Mouse (Mus musculus) heart, embryonic 11.5 days (tissue): ENCODE data around the gene Rab43. TPM values are rescaled to one million over a fixed set of nuclear protein-coding genes. Genes with fewer than 3 reads are reported as not detected.

Source experiments
- ATAC-seq: fragments of 200-750 bp; cut with Nextera tagmentation; replicated peaks from 2 replicates; pipeline ENCODE4 v1.8.0; 2017; ENCODE audit warnings: moderate library complexity; ENCODE audit not compliant: insufficient number of reproducible peaks, low FRiP score, low TSS enrichment
- H3K27ac ChIP-seq: fragments of 300-500 bp; sonication (generic); 2 replicates; pipeline ENCODE4 v1.5.1; 2014; ENCODE audit warnings: mild to moderate bottlenecking, low read depth, low read length
- H3K27me3 ChIP-seq: fragments of 300-500 bp; sonication (generic); 2 replicates; pipeline ENCODE4 v1.6.1; 2014; ENCODE audit warnings: mild to moderate bottlenecking, low read length, mixed read lengths; ENCODE audit not compliant: control insufficient read depth, insufficient read depth
- H3K36me3 ChIP-seq: fragments of 300-500 bp; sonication (generic); 2 replicates; pipeline ENCODE4 v1.6.1; 2014; ENCODE audit warnings: mild to moderate bottlenecking, low read length, moderate library complexity, mixed read lengths; ENCODE audit not compliant: control insufficient read depth, insufficient read depth
- H3K4me1 ChIP-seq: fragments of 300-500 bp; sonication (generic); 2 replicates; pipeline ENCODE4 v1.6.1; 2014; ENCODE audit warnings: low read length; ENCODE audit not compliant: control insufficient read depth, insufficient read depth
- H3K4me2 ChIP-seq: fragments of 300-500 bp; sonication (generic); 2 replicates; pipeline ENCODE4 v1.6.1; 2014; ENCODE audit warnings: mild to moderate bottlenecking, moderate library complexity
- H3K4me3 ChIP-seq: fragments of 300-500 bp; sonication (generic); 2 replicates; pipeline ENCODE4 v1.5.1; 2014; ENCODE audit warnings: low read depth, low read length
- H3K9ac ChIP-seq: fragments of 300-500 bp; sonication (generic); 2 replicates; pipeline ENCODE4 v1.6.1; 2014; ENCODE audit warnings: mild to moderate bottlenecking, low read depth, low read length, moderate library complexity
- H3K9me3 ChIP-seq: fragments of 300-500 bp; sonication (generic); replicated peaks from 2 replicates; pipeline ENCODE4 v1.6.1; 2016; ENCODE audit warnings: low read length; ENCODE audit not compliant: control insufficient read depth
- WGBS: fragments of 180-500 bp; shearing (Covaris S2); extraction: QIAGEN DNeasy Blood & Tissue Kit; methylation state at CpG from one replicate; pipeline ENCODE4 v1.1.7; 2014; ENCODE audit not compliant: insufficient replicate concordance; 5-methylcytosine and 5-hydroxymethylcytosine counted together
- polyA plus RNA-seq: library from polyadenylated mRNA; unstranded; fragments of >200 nt; fragmentation: Nextera tagmentation; extraction: Ambion mirVana; gene quantifications from 2 replicates; pipeline ENCODE4 v1.2.1, GENCODE M21; 2014

Gene Rab43
- 6.4 and 6.9 TPM in 2 replicates for polyA plus RNA-seq

DNA sequence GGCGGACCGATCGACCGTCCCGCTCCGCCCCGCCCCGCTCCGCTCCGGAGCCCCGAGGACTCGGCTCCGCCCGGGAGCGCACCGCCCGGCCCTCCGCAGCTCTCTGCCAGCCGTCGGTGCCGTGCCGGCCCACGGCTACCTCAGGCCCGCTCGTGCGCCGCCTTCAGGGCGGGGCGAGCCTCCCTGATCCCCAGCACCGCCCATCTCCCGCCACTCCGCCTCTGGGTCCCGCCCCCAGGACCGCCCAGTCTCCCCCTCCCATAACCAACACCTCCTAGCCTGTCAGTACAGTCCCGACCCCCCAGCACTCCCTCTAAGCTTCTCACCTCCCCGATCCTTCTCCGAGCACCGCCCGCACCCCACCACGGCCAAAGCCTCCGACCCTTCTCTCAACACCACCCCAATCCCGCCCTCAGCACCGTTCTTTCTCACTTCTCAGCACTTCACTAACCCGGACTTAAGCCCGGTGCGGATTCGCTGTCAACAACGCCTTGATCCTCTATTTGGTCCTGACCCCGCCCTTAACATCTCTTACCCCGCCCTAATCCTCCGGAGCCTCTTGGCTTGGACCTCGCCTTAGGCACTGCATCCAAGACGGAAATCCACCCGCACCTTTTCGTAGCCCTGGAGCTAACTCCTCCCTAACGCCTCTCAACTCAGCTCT lies at the start of gene Rab43:
Gene Rab43 (minus strand): TSS at position 490 of the 664 bp plus-strand sequence.
- H3K9ac ChIP-seq: peak within 1 kb of the TSS; percentile 84
- ATAC-seq: peak; percentile 95
- peak within 1 kb of the TSS; percentile 80 for H3K4me3 ChIP-seq
- 0% methylated on average over 52 of the region's 56 CpGs for WGBS
- H3K4me2 ChIP-seq: peak within 1 kb of the TSS; percentile 97
- no peaks in the 10 kb centered on the region for H3K27me3 ChIP-seq
- no peaks in the 10 kb centered on the region for H3K9me3 ChIP-seq
- H3K27ac ChIP-seq: peak within 1 kb of the TSS; percentile 60
- H3K4me1 ChIP-seq: peaks cover 8% of the 10 kb centered on the region
- H3K36me3 ChIP-seq: peaks cover 3% of the 10 kb centered on the region; the same call in 1 of the 2 replicates

DNA sequence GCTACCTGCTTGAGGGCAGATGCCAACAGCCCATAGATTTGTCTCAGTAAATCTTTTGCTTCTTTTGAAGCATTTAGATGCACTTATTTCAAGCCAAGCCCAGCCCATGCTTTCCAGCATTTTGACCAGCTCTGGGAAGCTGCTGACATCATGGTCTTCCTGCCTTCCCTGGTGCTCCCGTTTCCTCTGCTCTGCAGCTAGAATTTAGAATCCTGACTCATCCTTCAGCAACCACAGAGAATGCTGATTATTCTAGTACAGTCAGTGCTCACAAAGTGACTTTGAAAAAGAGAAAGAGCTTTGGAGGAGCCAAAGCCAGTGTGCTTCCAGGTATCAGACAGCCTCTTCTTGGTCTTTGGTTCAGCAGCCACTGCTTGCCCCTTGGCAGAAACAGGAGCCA lies 45.1 kb upstream of the Rab43 start:
- Histone ChIP-seq H3K9ac (no peak overlapping the region), H3K27me3 (no peaks in the 10 kb centered on the region), H3K27ac (no peak overlapping the region), H3K4me3 (no peak overlapping the region), H3K9me3 (no peaks in the 10 kb centered on the region), H3K4me1 (no peaks in the 10 kb centered on the region), H3K4me2 (no peak overlapping the region), H3K36me3 (no peaks in the 10 kb centered on the region)
- ATAC-seq: no peak
- WGBS: 29% methylated on average over 1 of the region's 1 CpGs

DNA sequence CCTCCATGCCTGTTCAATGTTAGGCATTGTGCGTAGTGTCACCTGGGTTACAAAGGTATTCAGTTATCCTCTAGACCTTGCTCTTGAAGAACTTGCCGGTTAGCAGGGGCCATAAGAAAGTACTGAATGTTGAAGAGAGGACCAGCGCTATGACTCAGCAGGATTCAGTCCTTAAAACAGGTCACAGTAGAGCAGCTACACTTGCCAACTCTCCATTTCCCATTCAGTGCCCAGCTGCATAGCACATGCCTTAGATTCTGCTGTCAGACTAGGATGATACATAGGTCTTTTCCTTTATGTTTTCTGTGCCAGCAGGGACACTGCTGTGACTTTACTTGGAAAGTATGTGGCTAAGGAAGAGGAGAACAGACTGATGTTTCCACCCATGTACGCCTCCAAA lies 41.5 kb upstream of the Rab43 start:
- no peak for ATAC-seq
- WGBS: 77% methylated on average over 4 of the region's 4 CpGs
- H3K4me3 ChIP-seq: no peak overlapping the region
- H3K9me3 ChIP-seq: no peaks in the 10 kb centered on the region
- no peaks in the 10 kb centered on the region for H3K27me3 ChIP-seq
- H3K4me1 ChIP-seq: peaks cover 5% of the 10 kb centered on the region
- H3K4me2 ChIP-seq: no peak overlapping the region
- H3K9ac ChIP-seq: no peak overlapping the region
- no peak overlapping the region for H3K27ac ChIP-seq
- no peaks in the 10 kb centered on the region; the same call in 1 of the 2 replicates for H3K36me3 ChIP-seq

DNA sequence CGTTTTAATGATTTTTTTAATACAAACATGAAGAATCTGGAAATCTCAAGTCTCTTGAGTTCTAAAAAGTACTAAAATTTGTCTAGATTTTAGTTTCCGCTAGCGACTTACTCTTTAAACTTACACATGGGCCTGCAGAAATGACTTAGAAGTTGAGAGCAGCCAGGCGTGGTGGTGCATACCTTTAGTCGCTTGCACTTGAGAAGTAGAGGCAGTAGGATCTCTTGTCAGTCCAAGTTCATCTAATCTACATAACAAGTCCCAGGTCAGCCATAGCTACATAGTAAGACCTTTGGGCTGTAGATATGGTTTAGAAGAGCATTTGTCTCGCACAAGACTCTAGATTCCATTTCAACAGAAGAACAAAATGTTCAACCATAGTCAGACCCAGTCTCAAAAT lies 39.9 kb upstream of the Rab43 start:
- 78% methylated on average over 6 of the region's 6 CpGs for WGBS
- ATAC-seq: no peak
- H3K9me3 ChIP-seq: no peaks in the 10 kb centered on the region
- H3K4me3 ChIP-seq: no peak overlapping the region
- peaks cover 4% of the 10 kb centered on the region; the same call in 1 of the 2 replicates for H3K36me3 ChIP-seq
- no peaks in the 10 kb centered on the region for H3K27me3 ChIP-seq
- peak overlapping the region; percentile 93; the same call in 1 of the 2 replicates for H3K4me2 ChIP-seq
- H3K9ac ChIP-seq: no peak overlapping the region
- no peak overlapping the region for H3K27ac ChIP-seq
- peaks cover 13% of the 10 kb centered on the region for H3K4me1 ChIP-seq

DNA sequence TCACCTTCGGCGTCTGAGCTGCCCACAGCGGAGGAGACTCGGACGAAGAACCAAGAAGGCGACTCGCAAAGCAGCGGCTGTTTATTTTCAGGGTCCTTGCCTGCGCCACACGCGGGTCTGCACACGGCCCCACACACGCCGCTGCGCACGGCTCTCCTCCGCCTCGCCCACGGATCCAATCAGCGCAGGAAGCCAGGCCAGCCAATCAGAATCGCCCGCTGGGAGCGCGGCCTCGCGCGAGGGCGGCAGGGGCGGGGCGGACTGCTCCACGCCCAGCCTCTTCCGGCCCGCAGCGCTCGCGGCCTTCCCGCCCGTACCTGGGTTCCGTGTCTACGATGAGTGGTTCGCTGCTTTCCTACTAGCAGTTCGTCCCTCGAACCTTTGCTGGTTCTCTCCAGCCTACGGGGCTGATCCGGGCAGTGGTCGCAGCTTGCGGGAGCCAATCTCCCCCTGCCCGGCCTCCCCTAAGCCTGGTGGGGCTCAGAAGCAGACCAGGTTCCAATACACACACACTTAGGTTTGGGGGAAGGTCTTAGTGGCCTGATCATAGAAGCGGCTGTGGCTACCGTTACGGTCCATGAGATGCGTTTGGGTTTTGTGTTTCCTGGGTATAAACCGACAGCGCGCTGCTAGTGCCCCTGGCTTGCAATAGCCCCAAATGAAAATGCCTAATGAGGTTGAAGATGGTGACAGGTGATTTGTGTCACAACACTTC lies 39.1 kb upstream of the Rab43 start, which contains the start of gene Cnbp:
Gene Cnbp (minus strand): TSS at position 207 of the 715 bp plus-strand sequence.
- Histone ChIP-seq H3K27me3 (no peaks in the 10 kb centered on the region), H3K4me2 (peak within 1 kb of the TSS; percentile 93), H3K4me1 (peaks cover 16% of the 10 kb centered on the region), H3K27ac (peak within 1 kb of the TSS; percentile 93), H3K9ac (peak within 1 kb of the TSS; percentile 100), H3K9me3 (no peaks in the 10 kb centered on the region), H3K36me3 (peaks cover 4% of the 10 kb centered on the region; the same call in 1 of the 2 replicates), H3K4me3 (peak within 1 kb of the TSS; percentile 93)
- peak; percentile 96 for ATAC-seq
- WGBS: under 1% methylated on average over 55 of the region's 55 CpGs

DNA sequence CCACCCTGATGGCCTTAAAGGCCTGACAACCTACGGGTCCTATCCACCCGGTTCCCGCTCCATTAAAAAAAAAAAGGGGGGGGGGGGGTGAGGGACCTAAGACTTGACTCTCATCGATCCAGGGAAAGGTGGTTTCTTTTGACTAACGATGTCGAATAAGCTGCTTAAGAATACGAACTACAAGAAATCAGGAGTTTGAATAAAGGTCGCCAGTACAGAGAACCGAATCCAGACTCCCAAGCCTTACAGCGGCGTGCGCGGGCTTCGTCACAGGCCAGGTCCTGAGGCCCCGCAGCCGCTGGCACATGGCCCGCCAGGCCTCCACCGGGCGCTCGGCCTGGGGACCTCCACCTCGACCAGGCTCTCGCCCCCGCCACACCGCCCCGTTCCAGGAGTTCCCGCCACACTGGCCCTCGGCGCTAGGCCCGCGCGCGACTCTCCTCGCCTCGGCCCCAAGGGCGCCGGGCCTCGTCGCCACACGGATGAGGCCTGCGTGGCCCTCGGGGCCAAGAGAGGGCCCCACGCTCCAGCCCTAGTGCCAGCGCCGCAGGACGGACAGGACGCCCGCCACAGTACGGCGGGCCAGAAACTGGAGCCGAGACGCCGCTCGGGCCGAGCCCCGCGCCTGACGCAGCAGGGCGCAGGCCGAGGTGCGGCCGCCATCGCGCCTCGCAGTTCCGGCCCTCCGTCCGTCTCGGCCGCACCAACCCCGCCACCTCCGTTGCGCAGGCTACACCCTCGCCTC lies 38.4 kb upstream of the Rab43 start:
- peak; percentile 66 for ATAC-seq
- no peaks in the 10 kb centered on the region for H3K9me3 ChIP-seq
- no peaks in the 10 kb centered on the region for H3K27me3 ChIP-seq
- peak overlapping the region; percentile 93 for H3K4me2 ChIP-seq
- WGBS: under 1% methylated on average over 73 of the region's 73 CpGs
- peak overlapping the region; percentile 93 for H3K27ac ChIP-seq
- H3K36me3 ChIP-seq: peaks cover 4% of the 10 kb centered on the region; the same call in 1 of the 2 replicates
- peak overlapping the region; percentile 93 for H3K4me3 ChIP-seq
- peak overlapping the region; percentile 100 for H3K9ac ChIP-seq
- peaks cover 16% of the 10 kb centered on the region for H3K4me1 ChIP-seq

DNA sequence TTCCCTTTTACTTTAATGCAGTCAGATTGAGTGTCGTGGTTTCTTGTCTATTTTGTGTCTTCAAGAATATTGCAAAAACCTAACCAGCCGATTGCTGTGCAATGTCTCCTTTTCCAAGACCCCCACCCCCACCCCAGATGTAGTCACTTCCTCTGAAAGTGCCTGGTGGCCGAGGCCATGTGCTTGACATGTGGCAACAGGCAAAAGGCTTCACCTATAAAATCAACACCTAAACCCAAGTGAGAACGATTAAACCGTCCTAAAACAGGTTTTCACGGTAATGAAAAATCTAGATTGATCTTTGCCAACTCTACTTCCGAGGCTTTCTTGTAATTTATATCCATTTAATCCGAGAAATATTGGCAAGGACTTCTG lies 37.8 kb upstream of the Rab43 start:
- Histone ChIP-seq H3K4me3 (peak overlapping the region; percentile 93), H3K9ac (peak overlapping the region; percentile 100), H3K27ac (peak overlapping the region; percentile 93), H3K9me3 (no peaks in the 10 kb centered on the region), H3K4me1 (peaks cover 16% of the 10 kb centered on the region), H3K36me3 (peaks cover 9% of the 10 kb centered on the region), H3K27me3 (no peaks in the 10 kb centered on the region), H3K4me2 (peak overlapping the region; percentile 93)
- 2% methylated on average over 8 of the region's 8 CpGs for WGBS
- ATAC-seq: no peak

DNA sequence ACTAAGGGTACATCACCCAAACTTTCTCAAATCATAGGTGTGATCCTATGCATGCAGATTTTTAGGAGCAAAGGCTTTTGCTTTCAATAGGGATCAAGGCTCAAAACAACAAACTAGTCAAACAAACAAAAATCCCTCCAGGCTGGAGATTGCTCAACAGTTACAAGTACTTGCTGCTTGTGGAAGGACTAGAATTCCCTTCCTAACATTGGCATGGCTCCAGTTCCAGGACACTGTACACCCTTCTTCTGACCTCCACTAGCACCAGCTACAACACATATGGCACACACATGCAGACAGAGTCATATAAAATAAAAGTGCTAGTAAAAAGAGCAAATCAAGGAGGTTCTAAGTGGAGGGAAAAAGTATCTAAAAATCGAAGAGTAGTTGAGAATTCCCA lies 34.8 kb upstream of the Rab43 start:
- no peak for ATAC-seq
- H3K4me3 ChIP-seq: no peak overlapping the region

More for the DNA sequence above, 34.8 kb upstream of the Rab43 start:
- H3K9me3 ChIP-seq: no peaks in the 10 kb centered on the region
- H3K36me3 ChIP-seq: peaks cover 34% of the 10 kb centered on the region
- WGBS: 78% methylated on average over 1 of the region's 1 CpGs
- H3K27ac ChIP-seq: no peak overlapping the region
- 0 out of 2 replicates have a peak overlapping the region, but pooled peaks have one; percentile 6 for H3K9ac ChIP-seq
- H3K4me1 ChIP-seq: peaks cover 16% of the 10 kb centered on the region
- peak overlapping the region; percentile 28; the same call in 1 of the 2 replicates for H3K4me2 ChIP-seq
- no peaks in the 10 kb centered on the region for H3K27me3 ChIP-seq
